Mouse (Mus musculus) C2C12 (cell line): ENCODE measurements around the gene Cacna1a.

Experiments
- CEBPB ChIP-seq: IDR thresholded peaks from one replicate; pipeline ENCODE4 v1.6.1; 2011; ENCODE audit warnings: low read depth, mild to moderate bottlenecking, control low read depth, moderate library complexity
- CTCF ChIP-seq: IDR thresholded peaks from one replicate; pipeline ENCODE4 v1.5.1; 2011; ENCODE audit not compliant: control insufficient read depth, insufficient read depth, insufficient read length
- FOSL1 ChIP-seq: IDR thresholded peaks from one replicate; pipeline ENCODE4 v1.8.0; 2011; ENCODE audit warnings: mild to moderate bottlenecking, low read length; ENCODE audit not compliant: poor library complexity, insufficient read depth, severe bottlenecking
- MAX ChIP-seq: IDR thresholded peaks from one replicate; pipeline ENCODE4 v1.6.1; 2011; ENCODE audit warnings: mild to moderate bottlenecking, control low read depth
- MYOD1 ChIP-seq: IDR thresholded peaks from one replicate; pipeline ENCODE4 v1.6.1; 2011; ENCODE audit warnings: low read depth; ENCODE audit not compliant: control insufficient read depth, insufficient read length
- MYOG ChIP-seq: IDR thresholded peaks from one replicate; pipeline ENCODE4 v1.6.1; 2011; ENCODE audit not compliant: control insufficient read depth, insufficient read length; ENCODE audit errors: extremely low read depth
- USF1 ChIP-seq: IDR thresholded peaks from one replicate; pipeline ENCODE4 v1.6.1; 2011; ENCODE audit warnings: low read depth, mild to moderate bottlenecking, control low read depth, moderate library complexity

GRCm38 (mm10) chr8:84643019-84643418, 254.8 kb downstream of the Cacna1a start:
- TF ChIP-seq CTCF (no peak), USF1 (no peak), MYOD1 (no peak), MAX (no peak), FOSL1 (no peak), MYOG (no peak), CEBPB (no peak)
